Mouse (Mus musculus) CH12.LX (cell line): ENCODE results near the gene Fam13a. TPM values are rescaled to one million over a fixed set of nuclear protein-coding genes. Genes with fewer than 3 reads are reported as not detected.

Source experiments
- DNase-seq: peaks from one replicate; pipeline ENCODE4 v3.0.0-alpha.2; 2013; ENCODE audit errors: extremely low read depth
- H3K27ac ChIP-seq: 2 replicates; pipeline ENCODE4 v1.5.1; 2012; ENCODE audit warnings: low read depth, mild to moderate bottlenecking, control low read depth, moderate library complexity; ENCODE audit not compliant: insufficient read depth
- H3K27me3 ChIP-seq: replicated peaks from 2 replicates; pipeline ENCODE3; 2012; ENCODE audit warnings: inconsistent platforms
- H3K36me3 ChIP-seq, 2 experiments: replicated peaks in 1 of 2; 2 replicates each; pipeline versions ENCODE3 to v1.6.1; 2012; ENCODE audit warnings: inconsistent platforms in 1 of 2, low read length in 1 of 2, mild to moderate bottlenecking in 1 of 2, mixed read lengths in 1 of 2, moderate library complexity in 1 of 2; ENCODE audit not compliant: control insufficient read depth in 1 of 2, insufficient read depth in 1 of 2
- H3K4me1 ChIP-seq, 2 experiments: 2 replicates each; pipeline ENCODE4 v1.6.1; 2012; ENCODE audit warnings: inconsistent platforms in 1 of 2, moderate library complexity in 1 of 2; ENCODE audit not compliant: insufficient read depth in 2 of 2, control insufficient read depth in 1 of 2
- H3K4me2 ChIP-seq: 2 replicates; pipeline ENCODE4 v1.6.1; 2012; ENCODE audit warnings: low read depth, mild to moderate bottlenecking, control low read depth; ENCODE audit not compliant: poor library complexity, insufficient read depth, severe bottlenecking
- H3K4me3 ChIP-seq, 3 experiments: fragments of 150-350 bp in 1 of 3; sonication (generic) in 1 of 3; replicated peaks in 1 of 3; 2 replicates each; pipeline versions ENCODE3 to v1.5.1; 2011 to 2012; ENCODE audit warnings: low read depth in 2 of 3, low read length in 2 of 3, mild to moderate bottlenecking in 2 of 3, moderate library complexity in 2 of 3, control low read depth in 1 of 3, improper control_type of control experiment in 1 of 3, inconsistent platforms in 1 of 3, mixed read lengths in 1 of 3; ENCODE audit not compliant: poor library complexity in 1 of 3
- H3K79me2 ChIP-seq: replicated peaks from 2 replicates; pipeline ENCODE4 v1.6.1; 2012; ENCODE audit warnings: mild to moderate bottlenecking, moderate library complexity; ENCODE audit not compliant: control insufficient read depth, poor library complexity, insufficient read depth, severe bottlenecking; ENCODE audit errors: extremely low read depth
- H3K9ac ChIP-seq: 2 replicates; pipeline ENCODE4 v1.6.1; 2012; ENCODE audit warnings: low read depth, mild to moderate bottlenecking, control low read depth, moderate library complexity; ENCODE audit not compliant: insufficient read depth
- H3K9me3 ChIP-seq: replicated peaks from 2 replicates; pipeline ENCODE3; 2012; ENCODE audit warnings: low read length, inconsistent platforms, mixed read lengths
- BHLHE40 ChIP-seq: IDR thresholded peaks from 2 replicates; pipeline ENCODE4 v1.6.1; 2011; ENCODE audit warnings: mild to moderate bottlenecking, low read depth, low read length, improper control_type of control experiment
- CTCF ChIP-seq, 2 experiments: IDR thresholded peaks in 1 of 2; conservative IDR thresholded peaks in 1 of 2; 2 replicates each; pipeline ENCODE4 v1.5.1; 2011 to 2012; ENCODE audit warnings: low read depth in 2 of 2, low read length in 2 of 2, improper control_type of control experiment in 1 of 2, inconsistent platforms in 1 of 2, mild to moderate bottlenecking in 1 of 2, moderate library complexity in 1 of 2
- E2F4 ChIP-seq: IDR thresholded peaks from 2 replicates; pipeline ENCODE4 v1.6.1; 2011; ENCODE audit warnings: low read depth, low read length, improper control_type of control experiment; ENCODE audit not compliant: insufficient replicate concordance
- EP300 ChIP-seq: IDR thresholded peaks from 2 replicates; pipeline ENCODE4 v1.6.1; 2011; ENCODE audit warnings: low read length, improper control_type of control experiment
- ETS1 ChIP-seq: conservative IDR thresholded peaks from 2 replicates; pipeline ENCODE4 v1.6.1; 2012; ENCODE audit warnings: low read depth, mild to moderate bottlenecking, inconsistent platforms, low read length, improper control_type of control experiment, moderate library complexity
- GABPA ChIP-seq: IDR thresholded peaks from 2 replicates; pipeline ENCODE4 v1.6.1; 2012; ENCODE audit warnings: low read depth, low read length, improper control_type of control experiment, inconsistent platforms; ENCODE audit not compliant: insufficient replicate concordance
- HCFC1 ChIP-seq: IDR thresholded peaks from 2 replicates; pipeline ENCODE4 v1.6.1; 2012; ENCODE audit warnings: low read depth, mild to moderate bottlenecking, inconsistent platforms, low read length, improper control_type of control experiment
- IRF4 ChIP-seq: IDR thresholded peaks from 2 replicates; pipeline ENCODE4 v1.6.1; 2014; ENCODE audit warnings: low read depth, mild to moderate bottlenecking, inconsistent platforms, low read length, improper control_type of control experiment
- KAT2A ChIP-seq: IDR thresholded peaks from 2 replicates; pipeline ENCODE4 v1.6.1; 2012; ENCODE audit warnings: low read length, improper control_type of control experiment, inconsistent platforms; ENCODE audit not compliant: insufficient replicate concordance
- MAFK ChIP-seq: IDR thresholded peaks from 2 replicates; pipeline ENCODE4 v1.6.1; 2011; ENCODE audit warnings: low read length, improper control_type of control experiment; ENCODE audit not compliant: insufficient replicate concordance
- MXI1 ChIP-seq: IDR thresholded peaks from 2 replicates; pipeline ENCODE4 v1.6.1; 2011; ENCODE audit warnings: mild to moderate bottlenecking, low read depth, low read length, improper control_type of control experiment
- MYC ChIP-seq: IDR thresholded peaks from 2 replicates; pipeline ENCODE4 v1.6.1; 2011; ENCODE audit warnings: low read depth, mild to moderate bottlenecking, improper control_type of control experiment, low read length
- NELFE ChIP-seq: IDR thresholded peaks from 2 replicates; pipeline ENCODE4 v1.6.1; 2011; ENCODE audit warnings: low read depth, low read length, improper control_type of control experiment
- NRF1 ChIP-seq: IDR thresholded peaks from 2 replicates; pipeline ENCODE4 v1.6.1; 2014; ENCODE audit warnings: low read depth, mild to moderate bottlenecking, inconsistent platforms, low read length, improper control_type of control experiment, moderate library complexity
- POLR2AphosphoS2 ChIP-seq: IDR thresholded peaks from 2 replicates; pipeline ENCODE4 v1.6.1; 2011; ENCODE audit warnings: low read depth, low read length, improper control_type of control experiment
- RAD21 ChIP-seq: IDR thresholded peaks from 2 replicates; pipeline ENCODE4 v1.6.1; 2011; ENCODE audit warnings: low read depth, mild to moderate bottlenecking, low read length, improper control_type of control experiment, moderate library complexity
- RCOR1 ChIP-seq: conservative IDR thresholded peaks from 2 replicates; pipeline ENCODE4 v1.6.1; 2012; ENCODE audit warnings: low read depth, mild to moderate bottlenecking, inconsistent platforms, low read length, improper control_type of control experiment
- SIN3A ChIP-seq: IDR thresholded peaks from 2 replicates; pipeline ENCODE4 v1.6.1; 2012; ENCODE audit warnings: low read length, improper control_type of control experiment, inconsistent platforms
- TBP ChIP-seq: conservative IDR thresholded peaks from 2 replicates; pipeline ENCODE4 v1.6.1; 2011; ENCODE audit warnings: low read depth, low read length, improper control_type of control experiment
- ZKSCAN1 ChIP-seq: IDR thresholded peaks from 2 replicates; pipeline ENCODE4 v1.6.1; 2012; ENCODE audit warnings: low read depth, inconsistent platforms, low read length, improper control_type of control experiment, borderline replicate concordance
- ZMIZ1 ChIP-seq: IDR thresholded peaks from 2 replicates; pipeline ENCODE4 v1.6.1; 2012; ENCODE audit warnings: low read depth, mild to moderate bottlenecking, inconsistent platforms, low read length, improper control_type of control experiment
- dilution Hi-C: fragments of 300-500 bp; cut with MboI; formaldehyde crosslinking; loops from 2 replicates; pipeline ENCODE4 v1.14.3; 2020; ENCODE audit warnings: low sequenced_read_pairs; ENCODE audit not compliant: extremely low pct_unique_long_range_greater_than_20kb, extremely low pct_ligation_motif_present
- in situ Hi-C: fragments of 300-500 bp; cut with MboI; formaldehyde crosslinking; loops from 3 replicates; pipeline ENCODE4 v1.14.3; 2019; ENCODE audit warnings: low sequenced_read_pairs, low pct_ligation_motif_present, low pct_unique_long_range_greater_than_20kb, mixed read lengths
- polyA plus RNA-seq: library from polyadenylated mRNA; unstranded; fragments of >175 nt; gene quantifications from 2 replicates; pipeline ENCODE4 v1.2.1, GENCODE M21; 2012; ENCODE audit warnings: low read depth; ENCODE audit not compliant: insufficient read length
- total RNA-seq, 2 experiments: library from RNA; depleted of rRNA; stranded (reverse); fragments of 300-350 nt in 1 of 2; fragments of >200 nt in 1 of 2; gene quantifications; 2 replicates each; pipeline ENCODE4 v1.2.3; 2012 to 2014

Fam13a gene
- total and polyA plus RNA-seq, 3 experiments: 0.17 to 0.21 TPM; not detected in 1

- in situ Hi-C loops (no loop called here), dilution Hi-C loops (no loop called here)
- no peak overlapping the region for H3K4me2 ChIP-seq
- no peaks in the 10 kb centered on the region for H3K36me3 ChIP-seq
- TF ChIP-seq HCFC1 (no peak), ZKSCAN1 (no peak), TBP (no peak), E2F4 (no peak), CTCF (conservative IDR thresholded peaks at IDR 0.05 in 1 of 2, IDR thresholded peaks at IDR 0.05 in 1 of 2; ENCODE audit: low read depth in 2 of 2, low read length in 2 of 2) (no peak), POLR2AphosphoS2 (no peak), IRF4 (no peak), EP300 (no peak), MAFK (no peak), BHLHE40 (no peak), ZMIZ1 (no peak), RCOR1 (no peak)
- no peaks in the 10 kb centered on the region for H3K9me3 ChIP-seq
- H3K27me3 ChIP-seq: no peaks in the 10 kb centered on the region
- H3K4me3 ChIP-seq: no peak overlapping the region
- no peaks in the 10 kb centered on the region for H3K79me2 ChIP-seq
- DNase-seq: no peak
- H3K9ac ChIP-seq: no peak overlapping the region
- H3K4me1 ChIP-seq: peaks cover 18 to 49% of the 10 kb centered on the region in 2 experiments
- no peak overlapping the region for H3K27ac ChIP-seq
Observed at GRCm38 (mm10) chr6:58929911-58930431, 94.4 kb downstream of the Fam13a start.

GRCm38 (mm10) chr6:58927881-58928280, 96.5 kb downstream of the Fam13a start:
- peaks cover 16 to 34% of the 10 kb centered on the region in 2 experiments for H3K4me1 ChIP-seq
- no peaks in the 10 kb centered on the region for H3K27me3 ChIP-seq
- H3K79me2 ChIP-seq: no peaks in the 10 kb centered on the region
- TF ChIP-seq HCFC1: no peak
- TF ChIP-seq ETS1: no peak
- TF ChIP-seq MYC: no peak
- no peak for TF ChIP-seq NELFE
- no peak for TF ChIP-seq CTCF (conservative IDR thresholded peaks at IDR 0.05 in 1 of 2, IDR thresholded peaks at IDR 0.05 in 1 of 2; ENCODE audit: low read depth in 2 of 2, low read length in 2 of 2)
- TF ChIP-seq MXI1: no peak
- no peak for TF ChIP-seq RAD21
- TF ChIP-seq NRF1: no peak
- no peak for TF ChIP-seq KAT2A
- TF ChIP-seq IRF4: no peak
- TF ChIP-seq GABPA: no peak
- TF ChIP-seq SIN3A: no peak
- H3K9ac ChIP-seq: no peak overlapping the region
- H3K36me3 ChIP-seq: no peaks in the 10 kb centered on the region
- dilution Hi-C loops: no loop called here
- no peak overlapping the region for H3K27ac ChIP-seq
- no peak overlapping the region for H3K4me3 ChIP-seq
- in situ Hi-C loops: no loop called here
- no peaks in the 10 kb centered on the region for H3K9me3 ChIP-seq
- no peak overlapping the region for H3K4me2 ChIP-seq
- DNase-seq: no peak
